Mouse (Mus musculus) spleen, adult 18-20 months (tissue): ENCODE data around the gene Ndufa3.
A peak's percentile ranks its signal among the peaks of the same experiment; 100 is the strongest.
"Not testable (repeated sequence)": the region's sequence is repeated elsewhere in the genome, so short reads cannot be mapped to it uniquely, and the experiment has no call there.

Experiments
- DNase-seq, 2 experiments: peaks; one replicate each; pipeline ENCODE4 v3.0.0; 2022; ENCODE audit warnings: mixed read lengths in 2 of 2

The Ndufa3 gene

DNA sequence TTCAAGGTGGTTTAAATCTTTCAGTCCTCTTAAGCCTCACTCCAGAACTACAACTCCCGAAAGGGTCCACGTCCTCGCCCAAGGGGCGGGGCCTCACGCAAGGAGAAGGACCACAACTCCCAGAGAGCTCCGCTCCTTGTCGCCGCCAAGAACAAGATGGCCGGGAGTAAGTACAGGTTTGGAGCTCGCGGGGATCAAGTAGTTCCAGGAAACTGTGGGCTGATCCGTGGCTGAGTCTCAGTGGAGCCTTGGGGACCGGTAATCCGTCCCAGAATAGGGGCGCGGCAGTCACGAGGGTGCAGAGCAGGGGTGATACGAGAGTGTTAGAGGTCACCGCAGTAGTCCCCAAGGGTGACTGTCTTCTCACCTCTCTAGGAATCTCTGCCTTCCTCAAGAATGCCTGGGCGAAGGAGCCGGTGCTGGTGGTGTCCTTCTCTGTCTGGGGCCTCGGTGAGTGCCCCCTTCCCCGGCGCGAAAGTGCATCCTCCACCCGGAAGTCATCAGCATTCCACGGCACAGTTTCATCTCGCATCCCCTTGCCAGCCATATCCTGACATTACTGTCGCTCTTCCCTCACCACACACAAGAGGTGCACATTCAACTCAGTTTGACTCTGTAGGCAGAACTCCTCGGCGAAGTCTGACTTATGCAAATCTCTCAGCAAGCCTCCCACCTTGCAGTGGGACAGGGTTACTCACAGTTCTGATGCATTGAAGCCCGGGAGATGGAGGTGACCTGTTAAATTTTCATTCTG, at the start of gene Ndufa3:
TSS of gene Ndufa3 (plus strand) at position 132 of the 754 bp plus-strand sequence.
- DNase-seq = peak; percentile 77 to 82

DNA sequence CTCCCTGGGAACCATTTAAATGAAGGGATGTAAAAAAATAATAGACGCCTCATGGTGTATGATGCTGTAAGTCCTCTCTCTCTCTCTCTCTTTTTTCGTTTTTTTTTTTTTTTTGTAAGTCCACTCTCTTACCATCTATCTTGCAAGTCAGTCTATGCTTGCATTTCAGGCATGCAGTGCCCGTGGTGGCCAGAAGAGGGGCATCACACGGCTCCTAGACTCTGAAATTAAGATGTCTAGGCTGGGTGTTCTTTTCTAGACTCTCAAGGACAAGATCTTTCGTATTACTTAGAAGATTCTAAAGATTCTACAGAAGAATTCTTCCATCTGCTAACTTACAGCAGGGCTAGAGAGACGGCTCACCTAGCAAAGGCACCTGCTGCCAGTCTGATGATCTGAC, 47.4 kb upstream of the Ndufa3 start:
- DNase-seq = no peak

DNA sequence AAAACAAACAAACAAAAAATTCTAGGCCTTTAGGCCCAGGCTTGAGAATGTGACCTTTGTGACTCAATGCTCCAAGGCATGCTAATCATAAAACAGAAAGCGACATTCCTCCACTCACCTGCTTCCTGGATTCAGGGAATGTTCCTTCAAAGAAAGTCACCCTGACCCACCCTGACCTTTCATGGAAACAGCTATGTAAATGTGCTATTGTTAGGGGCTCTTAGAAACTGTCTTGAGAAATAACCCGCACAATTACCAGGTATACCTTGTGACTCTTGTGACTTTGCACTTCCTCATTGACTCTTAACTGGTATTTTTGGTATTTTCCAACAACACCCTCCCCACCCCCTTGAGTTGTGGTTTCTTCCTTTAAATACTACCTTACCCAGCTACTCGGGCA, 46.6 kb upstream of the Ndufa3 start:
- not testable (repeated sequence) for DNase-seq

DNA sequence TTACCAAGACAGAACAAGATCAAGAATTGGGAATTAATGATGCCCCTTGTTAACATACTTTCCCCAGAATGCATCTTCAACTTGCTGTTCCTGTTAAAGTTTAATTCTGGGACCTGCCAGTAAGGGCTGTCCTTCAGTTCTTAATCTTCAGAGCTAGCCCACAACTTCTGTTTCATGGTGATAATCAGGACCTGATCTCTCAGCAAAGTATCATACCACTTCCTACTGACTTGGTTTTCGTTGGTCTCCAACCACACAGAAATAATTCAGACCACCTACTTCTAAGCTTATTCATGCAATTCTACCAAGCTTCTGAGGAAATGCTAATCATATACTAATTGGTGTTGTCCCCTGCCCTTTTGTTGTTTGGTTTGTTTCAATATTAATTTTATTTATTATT, 45.3 kb upstream of the Ndufa3 start:
- no peak for DNase-seq

DNA sequence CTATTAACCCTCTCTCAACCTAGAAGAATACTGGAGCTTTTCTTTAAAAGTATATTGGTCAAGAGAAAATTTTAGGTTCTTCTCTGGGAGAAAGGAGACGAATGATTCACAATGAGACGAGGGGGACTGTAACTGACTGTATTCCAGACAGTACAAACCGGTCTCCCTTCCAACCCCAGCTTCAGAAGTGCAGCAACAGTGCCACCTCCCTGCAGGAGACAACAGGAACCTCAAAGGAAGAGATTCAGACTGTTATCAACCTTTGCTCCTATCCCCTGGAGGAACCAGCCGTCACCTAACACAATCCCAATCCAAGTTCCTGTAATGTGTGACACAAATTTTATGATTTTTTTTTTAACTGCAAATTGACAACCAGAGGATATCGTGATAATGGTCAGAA, 43.0 kb upstream of the Ndufa3 start:
- DNase-seq = no peak

DNA sequence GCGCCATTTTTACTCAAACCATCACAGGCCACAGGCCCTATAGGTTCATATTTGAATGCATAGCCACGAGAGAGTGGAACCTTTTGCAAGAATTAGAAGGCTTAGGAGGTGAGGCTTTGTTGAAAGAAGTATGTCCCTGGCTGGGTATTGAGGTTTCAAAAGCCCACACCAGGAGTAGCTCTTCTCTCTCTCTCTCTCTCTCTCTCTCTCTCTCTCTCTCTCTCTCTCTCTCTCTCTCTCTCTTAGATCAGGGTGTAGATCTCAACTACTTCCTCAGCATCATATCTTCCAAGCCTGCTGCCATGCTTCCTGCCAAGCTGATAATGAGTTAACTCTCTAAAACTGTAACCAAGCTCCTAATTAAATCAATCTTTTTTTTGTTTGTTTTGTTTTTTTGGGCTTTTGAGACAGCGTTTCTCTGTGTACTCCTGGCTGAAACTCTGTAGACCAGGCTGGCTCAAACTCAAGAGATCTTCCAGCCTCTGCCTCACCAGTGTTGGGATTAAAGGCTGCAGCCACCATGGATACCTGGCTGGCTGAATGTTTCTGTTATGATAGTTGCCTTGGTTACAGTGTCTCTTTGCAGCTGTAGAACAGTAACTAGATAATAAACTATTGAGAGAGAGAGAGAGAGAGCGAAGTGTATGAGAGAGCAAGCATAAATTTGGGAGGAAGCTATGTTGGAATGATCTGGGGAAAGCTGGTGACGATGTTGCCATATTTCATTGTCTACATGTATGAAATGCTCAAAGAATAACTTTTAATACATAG, 40.6 kb upstream of the Ndufa3 start:
- DNase-seq = no peak

DNA sequence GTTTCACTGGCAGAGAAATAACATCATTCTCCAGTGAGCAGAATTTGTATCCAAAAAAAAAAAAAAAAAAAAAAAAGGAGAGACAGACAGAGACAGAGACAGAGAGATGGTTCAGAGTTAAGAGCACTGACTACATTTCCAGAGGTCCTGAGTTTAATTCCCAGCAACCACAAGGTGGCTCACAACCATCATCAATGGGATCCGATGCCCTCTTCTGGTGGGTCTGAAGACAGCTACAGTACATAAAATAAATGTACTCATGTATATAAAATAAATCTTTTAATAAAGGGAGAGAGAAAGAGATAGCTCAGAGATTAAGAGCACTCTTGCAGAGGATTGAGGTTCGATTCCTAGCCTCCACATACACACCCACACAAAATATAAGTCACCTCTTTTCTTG, 39.0 kb upstream of the Ndufa3 start:
- DNase-seq = no peak

DNA sequence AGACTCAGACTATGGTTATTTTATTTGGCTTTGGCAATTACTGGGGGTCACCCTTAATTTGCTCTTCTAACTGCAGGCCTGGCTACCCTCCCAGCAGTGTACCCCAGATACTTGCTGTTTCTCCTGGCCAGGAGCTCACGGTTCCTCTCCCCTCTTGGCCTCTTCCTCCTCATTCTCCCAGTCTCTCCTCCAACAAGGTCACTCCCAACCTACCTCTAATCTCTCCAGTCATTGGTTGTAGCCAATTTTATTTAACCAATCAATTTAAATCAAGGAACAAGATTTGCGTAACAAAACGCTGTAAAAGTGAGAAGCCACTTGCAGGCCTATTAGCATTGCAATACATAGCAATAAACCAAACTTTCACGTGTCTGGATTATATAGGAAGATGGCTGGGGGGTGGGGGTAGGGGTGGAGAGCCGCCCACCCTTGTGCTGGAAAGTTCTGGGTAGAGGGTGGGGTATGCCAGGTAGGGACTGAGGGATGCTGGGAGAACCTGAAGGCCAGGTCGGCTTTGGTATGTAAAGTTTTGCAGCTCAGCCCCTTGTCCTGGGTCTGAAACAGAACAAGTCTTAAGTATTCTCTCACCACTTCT, 38.1 kb upstream of the Ndufa3 start:
- no peak for DNase-seq

DNA sequence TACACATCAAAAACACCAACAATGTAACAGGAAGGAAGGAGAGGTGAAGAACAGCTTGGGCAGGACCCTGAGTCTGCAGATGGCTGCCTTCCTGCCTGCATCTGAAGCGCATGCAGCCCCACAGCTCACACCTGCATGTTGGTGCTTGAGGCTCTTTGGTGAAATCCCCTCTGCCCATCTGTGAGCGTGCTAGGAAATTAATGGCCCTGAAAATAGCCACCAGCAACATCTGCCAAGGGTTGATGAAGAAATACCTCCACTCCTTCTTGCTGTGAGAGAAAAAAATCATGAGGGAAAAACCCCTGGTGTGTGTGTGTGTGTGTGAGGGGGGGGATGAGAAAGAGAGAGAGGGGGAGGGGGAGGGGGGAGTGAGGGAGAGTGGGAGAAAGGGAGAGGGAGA, 37.1 kb upstream of the Ndufa3 start:
- no peak for DNase-seq

DNA sequence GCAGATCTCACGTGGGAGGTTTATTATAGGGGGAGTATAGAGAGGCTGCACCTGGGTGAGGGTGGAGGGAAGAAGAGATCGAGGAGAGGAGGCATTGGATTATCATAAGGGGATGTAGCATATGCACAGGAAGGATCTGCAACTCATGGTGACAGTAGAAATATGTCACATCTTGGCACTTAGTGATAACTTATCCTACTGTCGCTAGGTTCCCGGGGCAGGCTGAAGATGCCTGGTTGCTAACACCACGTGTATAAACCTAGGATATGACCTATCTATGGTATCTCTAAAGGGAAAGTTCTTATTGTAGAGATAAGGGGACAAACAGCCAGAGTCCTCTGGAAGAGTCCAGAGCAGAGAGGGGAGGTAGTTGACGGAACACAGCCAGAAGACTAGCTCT, 31.4 kb upstream of the Ndufa3 start:
- no peak for DNase-seq

DNA sequence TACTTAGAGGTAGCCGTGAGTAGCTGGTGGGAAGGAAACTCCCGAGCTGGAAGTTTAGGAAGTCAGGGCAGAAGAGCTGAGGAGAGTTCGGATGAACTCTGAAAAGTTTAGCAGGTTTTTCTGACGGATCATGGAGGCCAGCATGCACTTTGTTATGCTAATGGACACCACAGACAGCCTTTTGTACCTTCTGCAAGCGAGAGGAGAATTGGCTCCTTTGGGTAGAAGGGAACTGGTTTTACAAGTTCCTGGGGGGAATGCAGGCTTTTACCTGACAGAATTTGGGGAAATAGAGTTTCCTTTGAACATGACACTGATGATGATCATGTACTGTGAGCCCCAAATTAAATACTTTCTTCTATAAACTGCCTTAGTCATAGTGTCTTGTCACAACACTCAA, 30.9 kb upstream of the Ndufa3 start:
- no peak for DNase-seq

DNA sequence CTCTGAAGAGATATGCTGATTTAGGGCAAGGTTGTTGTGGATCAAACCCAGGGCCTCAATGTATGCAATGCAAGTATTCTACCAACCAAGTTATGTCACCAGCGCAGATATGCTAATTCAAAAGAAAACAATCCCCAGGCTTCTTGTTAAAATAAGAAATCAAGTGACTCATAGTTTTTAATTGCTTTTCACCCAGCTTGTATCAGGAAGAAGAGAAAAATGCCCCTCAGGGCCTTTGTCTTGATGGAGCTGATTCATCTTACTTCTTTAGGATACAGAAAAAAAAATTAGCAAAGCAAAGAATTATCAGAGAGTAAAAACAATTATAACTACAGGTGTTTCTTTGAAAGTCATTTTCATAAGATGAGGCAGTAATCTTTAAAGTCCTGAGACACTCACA, 29.9 kb upstream of the Ndufa3 start:
- no peak for DNase-seq

DNA sequence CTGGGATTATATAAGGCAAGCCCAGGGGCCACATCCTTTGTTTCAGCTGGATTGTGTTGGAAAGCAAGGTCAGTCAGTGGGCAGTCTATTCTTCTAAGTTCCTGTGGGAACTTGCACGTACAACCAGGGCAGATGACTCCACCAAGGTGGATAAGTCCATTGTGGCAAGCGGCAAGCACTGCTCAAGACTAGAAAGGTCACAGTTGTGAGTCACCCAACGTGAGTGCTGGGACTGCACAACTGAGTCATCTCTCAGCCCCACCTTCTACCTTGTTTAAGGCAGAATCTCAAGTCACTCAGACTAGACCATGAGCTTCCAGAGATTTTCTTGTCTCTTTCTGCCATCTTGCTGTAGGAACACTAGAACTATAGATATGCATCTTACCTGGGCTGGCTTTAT, 26.6 kb upstream of the Ndufa3 start:
- DNase-seq = no peak

DNA sequence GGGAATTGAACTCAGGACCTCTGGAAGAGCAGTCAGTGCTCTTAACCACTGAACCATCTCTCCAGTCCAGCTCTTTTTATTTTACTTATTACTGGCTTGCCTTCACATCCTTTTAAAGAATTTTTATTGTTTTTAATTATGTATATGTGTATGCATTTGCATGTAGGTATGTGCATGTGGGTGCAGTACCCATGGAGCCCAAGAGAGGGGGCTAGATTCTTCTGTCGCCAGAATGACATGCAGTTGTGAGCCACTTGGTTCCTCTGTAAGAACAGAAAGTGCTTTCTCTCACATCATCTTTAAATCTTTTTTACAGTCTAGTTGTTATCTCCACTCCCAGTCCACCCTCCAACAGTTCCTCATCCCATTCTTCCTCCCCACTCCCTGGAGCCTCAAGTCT, 25.6 kb upstream of the Ndufa3 start:
- no peak for DNase-seq

DNA sequence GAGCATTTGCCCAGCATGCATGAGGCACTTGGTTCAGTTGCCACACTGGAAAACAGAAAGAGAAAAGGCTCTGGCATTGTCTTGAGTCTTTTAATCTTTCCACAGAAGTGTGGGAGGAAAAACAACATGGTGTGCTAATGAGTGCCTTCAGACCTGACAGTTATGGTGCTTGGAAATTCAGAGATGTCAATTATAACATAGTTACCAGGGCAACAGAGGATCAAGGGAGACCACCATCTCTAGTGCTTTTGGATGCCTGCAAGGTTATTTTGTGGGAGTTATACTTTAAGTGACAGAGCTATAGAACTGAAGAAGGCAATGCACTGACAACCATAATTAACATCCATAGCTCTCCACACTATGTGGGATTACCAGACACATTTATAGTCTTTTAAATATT, 23.3 kb upstream of the Ndufa3 start:
- DNase-seq = no peak

DNA sequence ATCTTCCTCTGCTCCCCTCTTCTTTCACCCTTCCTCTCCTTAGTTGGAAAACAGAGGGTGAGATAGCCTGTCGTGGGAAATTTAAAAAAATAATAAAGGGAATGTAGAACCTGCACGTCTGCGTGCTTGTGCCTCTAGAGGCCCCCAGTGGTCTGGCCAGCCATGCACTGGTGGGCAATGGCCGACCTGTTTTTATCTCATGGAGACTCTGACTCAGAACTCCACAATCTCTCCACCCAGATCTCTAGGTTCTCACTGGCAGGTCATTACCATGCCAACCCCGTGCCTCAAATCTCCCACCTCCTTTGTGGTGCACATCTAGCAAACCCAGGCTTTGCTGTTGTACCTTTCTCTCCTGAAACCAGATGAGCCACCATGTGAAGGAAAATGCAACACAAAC, 22.5 kb upstream of the Ndufa3 start:
- DNase-seq = peak in 1 of 2 experiments; percentile 7

DNA sequence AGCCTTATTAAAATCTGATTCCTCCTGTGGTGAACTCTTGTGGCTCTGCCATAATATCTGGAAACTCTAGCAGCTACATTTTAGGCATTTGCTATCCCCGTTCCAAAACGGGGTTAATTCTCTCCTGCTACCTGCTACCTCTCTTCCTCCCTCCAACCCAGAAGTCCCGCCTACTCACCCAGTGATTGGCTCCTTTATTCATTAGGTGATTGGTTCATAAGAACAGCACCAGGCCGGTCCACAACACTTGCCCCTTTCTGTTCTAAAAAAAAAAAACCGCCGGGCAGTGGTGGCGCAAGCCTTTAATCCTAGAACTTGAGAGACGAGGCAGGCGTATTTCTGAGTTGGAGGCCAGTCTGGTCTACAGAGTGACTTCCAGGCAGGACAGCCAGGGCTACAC, 22.0 kb upstream of the Ndufa3 start:
- DNase-seq = peak in 1 of 2 experiments; percentile 30

DNA sequence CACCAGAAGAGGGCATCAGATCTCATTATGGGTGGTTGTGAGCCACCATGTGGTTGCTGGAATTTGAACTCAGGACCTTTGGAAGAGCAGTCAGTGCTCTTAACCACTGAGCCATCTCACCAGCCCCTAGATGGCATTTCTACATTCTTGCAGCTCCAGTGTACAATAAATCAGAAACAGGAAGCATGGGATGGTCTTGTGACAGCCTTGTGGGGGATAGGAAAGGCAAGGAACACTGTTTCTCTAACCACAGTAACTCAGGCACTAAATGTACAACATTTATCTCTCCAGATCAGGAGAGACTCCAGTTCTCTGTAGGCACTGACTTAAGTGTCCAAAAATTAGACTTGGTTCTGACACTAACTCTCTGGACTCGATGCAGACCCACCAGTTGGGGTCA, 19.4 kb upstream of the Ndufa3 start:
- DNase-seq = not testable (repeated sequence)

DNA sequence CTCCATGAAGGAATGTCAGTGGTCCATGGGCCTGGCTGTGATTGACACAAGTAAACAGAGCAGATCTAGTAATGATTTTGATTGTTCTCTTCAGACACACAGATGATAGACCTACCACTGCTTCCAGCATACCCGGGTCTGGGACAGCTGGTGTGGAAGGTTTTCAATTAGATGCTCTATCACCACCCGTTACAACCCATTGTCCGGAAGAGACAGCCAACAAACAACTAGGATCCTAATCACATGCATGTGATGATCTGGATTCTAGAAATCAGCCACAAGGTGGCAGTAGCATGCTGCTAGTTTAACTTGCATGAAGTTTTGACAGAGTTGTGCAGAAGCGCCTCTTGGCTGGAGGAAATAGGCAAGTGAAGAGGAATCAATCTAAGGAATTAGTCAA, 16.1 kb upstream of the Ndufa3 start:
- peak in 1 of 2 experiments; percentile 56 for DNase-seq

DNA sequence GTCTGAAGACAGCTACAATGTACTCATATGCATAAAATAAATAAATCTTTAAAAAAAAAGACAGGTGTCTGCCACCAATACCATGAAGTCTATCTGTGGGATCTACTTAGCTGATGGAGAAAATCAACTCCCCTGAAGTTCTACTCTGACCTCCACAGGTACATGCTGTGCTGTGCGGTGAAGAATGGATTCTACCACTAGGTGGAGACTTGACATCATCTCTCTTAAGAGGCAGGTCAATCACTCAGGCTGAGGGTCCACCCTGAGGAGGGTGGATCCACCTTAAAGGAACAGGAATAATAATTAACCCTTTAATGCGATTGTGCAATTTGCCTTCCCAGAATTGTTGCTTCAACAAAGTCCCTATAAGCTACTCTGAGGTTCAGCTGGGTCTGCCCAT, 10.4 kb upstream of the Ndufa3 start:
- peak in 1 of 2 experiments; percentile 9 for DNase-seq

DNA sequence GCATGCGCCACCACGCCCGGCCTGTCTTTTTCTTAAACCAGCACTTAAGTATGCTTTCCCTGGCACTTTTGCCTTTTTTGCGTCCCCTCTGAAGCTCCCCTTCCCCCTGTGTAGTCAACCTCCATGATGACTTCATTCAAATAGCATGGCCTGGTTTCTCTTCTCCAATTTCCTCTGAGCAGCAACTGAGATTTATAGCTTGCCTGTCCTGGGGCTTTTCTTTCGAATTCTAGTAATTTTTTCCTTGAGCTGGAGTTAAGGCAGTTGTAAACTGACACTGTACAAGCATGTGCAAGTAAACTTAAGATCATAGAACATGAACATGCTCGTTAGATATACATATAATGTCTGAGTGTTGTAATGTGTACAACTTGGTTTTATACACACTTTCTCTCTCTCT, 9.8 kb upstream of the Ndufa3 start:
- DNase-seq = no peak

DNA sequence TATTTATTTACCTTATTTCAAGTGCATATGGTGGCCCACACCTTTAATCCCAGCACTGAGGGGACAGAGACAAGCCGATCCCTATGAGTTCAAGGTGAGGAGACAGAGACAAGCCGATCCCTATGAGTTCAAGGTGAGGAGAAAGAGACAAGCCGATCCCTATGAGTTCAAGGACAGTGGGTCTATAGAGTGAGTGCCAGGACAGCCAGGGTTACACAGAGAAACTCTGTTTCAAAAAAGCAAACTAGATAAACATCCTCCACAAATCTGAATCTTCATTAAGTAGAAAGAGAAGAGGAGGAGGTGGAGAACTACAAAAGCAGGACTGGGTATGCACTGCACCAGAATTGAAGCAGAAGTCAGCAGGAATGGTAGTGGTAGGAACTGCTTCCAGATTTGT, 8.5 kb upstream of the Ndufa3 start:
- no peak for DNase-seq

DNA sequence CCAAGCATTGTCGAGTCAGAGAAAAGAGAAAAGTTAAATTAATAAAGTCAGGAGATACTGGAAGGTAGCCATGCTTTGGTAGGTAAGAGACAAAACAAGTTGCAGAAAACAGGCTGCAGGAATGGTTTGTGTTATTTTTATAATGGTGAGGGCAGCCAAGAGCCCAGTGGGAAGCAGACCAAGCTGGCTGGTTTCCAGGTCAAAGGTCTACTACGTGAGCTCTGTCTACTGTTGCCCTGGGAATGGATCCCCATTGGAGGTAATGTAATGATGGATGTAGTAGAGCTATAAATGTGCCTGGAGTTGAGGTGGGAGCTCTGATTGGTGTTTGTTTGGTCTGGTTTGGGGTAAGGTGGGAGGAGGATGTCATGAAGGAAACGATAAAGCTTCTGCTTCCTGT, 8.1 kb upstream of the Ndufa3 start:
- DNase-seq = no peak

DNA sequence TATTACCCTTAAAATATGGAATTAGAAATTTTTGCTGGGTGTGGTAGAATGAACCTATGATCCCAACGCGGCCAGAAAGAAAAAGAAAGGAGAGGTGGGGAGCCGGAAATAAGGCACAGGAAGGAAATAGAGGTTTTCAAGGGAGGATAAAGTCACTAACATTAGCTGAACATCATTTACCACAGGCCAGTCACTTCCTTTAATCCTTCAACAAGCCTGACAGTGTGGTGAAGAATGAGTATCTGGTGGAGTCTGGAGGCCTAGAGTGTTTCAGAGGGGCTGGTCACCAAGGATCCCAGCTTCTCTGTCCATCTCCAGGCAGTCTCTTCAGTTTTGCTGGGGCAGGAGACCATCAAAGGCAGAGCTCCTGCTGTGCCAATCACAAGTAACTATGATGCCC, 6.7 kb upstream of the Ndufa3 start:
- no peak for DNase-seq
